Mouse (Mus musculus) MEL (cell line): Measurements from ENCODE around the gene Hnrnpf. TPM values are rescaled to one million over a fixed set of nuclear protein-coding genes. Genes with fewer than 3 reads are reported as not detected.

ENCODE experiments used
- DNase-seq: peaks from one replicate; pipeline ENCODE4 v3.0.0; 2011; ENCODE audit warnings: low read depth, low spot score
- H3K27ac ChIP-seq: 2 replicates; pipeline ENCODE4 v1.5.1; 2012; ENCODE audit warnings: low read depth, mild to moderate bottlenecking, control low read depth, low read length, moderate library complexity; ENCODE audit not compliant: control insufficient read depth
- H3K27me3 ChIP-seq, 2 experiments: fragments of 150-350 bp in 1 of 2; sonication (generic) in 1 of 2; 2 replicates each; pipeline ENCODE4 v1.6.1; 2012; ENCODE audit warnings: low read length in 2 of 2, mild to moderate bottlenecking in 2 of 2, improper control_type of control experiment in 1 of 2, moderate library complexity in 1 of 2; ENCODE audit not compliant: insufficient read depth in 2 of 2, control insufficient read depth in 1 of 2
- H3K36me3 ChIP-seq, 2 experiments: 2 replicates each; pipeline ENCODE4 v1.6.1; 2012 to 2014; ENCODE audit warnings: low read length in 2 of 2, improper control_type of control experiment in 1 of 2, inconsistent platforms in 1 of 2, mild to moderate bottlenecking in 1 of 2; ENCODE audit not compliant: insufficient read depth in 2 of 2, control insufficient read depth in 1 of 2
- H3K4me1 ChIP-seq, 2 experiments: fragments of 150-350 bp in 1 of 2; sonication (generic) in 1 of 2; 2 replicates each; pipeline ENCODE4 v1.6.1; 2012; ENCODE audit warnings: low read length in 2 of 2, improper control_type of control experiment in 1 of 2, mild to moderate bottlenecking in 1 of 2; ENCODE audit not compliant: insufficient read depth in 2 of 2, control insufficient read depth in 1 of 2
- H3K4me3 ChIP-seq, 2 experiments: fragments of 150-350 bp in 1 of 2; sonication (generic) in 1 of 2; 2 replicates each; pipeline ENCODE4 v1.5.1; 2012; ENCODE audit warnings: low read depth in 2 of 2, low read length in 2 of 2, mild to moderate bottlenecking in 2 of 2, moderate library complexity in 2 of 2, control low read depth in 1 of 2, improper control_type of control experiment in 1 of 2; ENCODE audit not compliant: control insufficient read depth in 1 of 2, insufficient read depth in 1 of 2
- H3K79me2 ChIP-seq: 2 replicates; pipeline ENCODE4 v1.6.1; 2012; ENCODE audit warnings: mild to moderate bottlenecking, low read length, moderate library complexity; ENCODE audit not compliant: control insufficient read depth, poor library complexity, insufficient read depth
- H3K9ac ChIP-seq: 2 replicates; pipeline ENCODE4 v1.6.1; 2012; ENCODE audit warnings: low read depth, mild to moderate bottlenecking, control low read depth, low read length, moderate library complexity; ENCODE audit not compliant: control insufficient read depth, poor library complexity, severe bottlenecking
- H3K9me3 ChIP-seq: fragments of 150-350 bp; sonication (generic); replicated peaks from 2 replicates; pipeline ENCODE4 v1.6.1; 2012; ENCODE audit warnings: mild to moderate bottlenecking, low read length, improper control_type of control experiment, moderate library complexity; ENCODE audit not compliant: insufficient read depth
- CHD1 ChIP-seq: IDR thresholded peaks from 2 replicates; pipeline ENCODE4 v1.6.1; 2012; ENCODE audit warnings: low read depth, mild to moderate bottlenecking, inconsistent platforms, low read length, improper control_type of control experiment
- CHD2 ChIP-seq: IDR thresholded peaks from 2 replicates; pipeline ENCODE4 v1.6.1; 2011; ENCODE audit warnings: low read length, improper control_type of control experiment
- E2F4 ChIP-seq: IDR thresholded peaks from 2 replicates; pipeline ENCODE4 v1.6.1; 2011; ENCODE audit warnings: low read depth, low read length, improper control_type of control experiment, borderline replicate concordance
- ELF1 ChIP-seq: IDR thresholded peaks from 2 replicates; pipeline ENCODE4 v1.6.1; 2014; ENCODE audit warnings: low read depth, mild to moderate bottlenecking, inconsistent platforms, low read length, improper control_type of control experiment, moderate library complexity
- EP300 ChIP-seq, 2 experiments: IDR thresholded peaks; 2 replicates each; pipeline ENCODE4 v1.6.1; 2011; ENCODE audit warnings: improper control_type of control experiment in 2 of 2, low read length in 2 of 2, low read depth in 1 of 2, mild to moderate bottlenecking in 1 of 2
- ETS1 ChIP-seq: IDR thresholded peaks from 2 replicates; pipeline ENCODE4 v1.6.1; 2012; ENCODE audit warnings: low read depth, mild to moderate bottlenecking, inconsistent platforms, low read length, improper control_type of control experiment, moderate library complexity
- GATA1 ChIP-seq: IDR thresholded peaks from 2 replicates; pipeline ENCODE4 v1.6.1; 2011; ENCODE audit warnings: low read depth, low read length, improper control_type of control experiment
- HCFC1 ChIP-seq: IDR thresholded peaks from 2 replicates; pipeline ENCODE4 v1.6.1; 2012; ENCODE audit warnings: low read depth, mild to moderate bottlenecking, inconsistent platforms, low read length, improper control_type of control experiment, moderate library complexity
- MAX ChIP-seq: IDR thresholded peaks from 2 replicates; pipeline ENCODE4 v1.6.1; 2011; ENCODE audit warnings: low read length, improper control_type of control experiment
- MAZ ChIP-seq: IDR thresholded peaks from 2 replicates; pipeline ENCODE4 v1.6.1; 2012; ENCODE audit warnings: low read depth, mild to moderate bottlenecking, inconsistent platforms, low read length, improper control_type of control experiment
- MXI1 ChIP-seq: IDR thresholded peaks from 2 replicates; pipeline ENCODE4 v1.6.1; 2011; ENCODE audit warnings: mild to moderate bottlenecking, low read depth, low read length, improper control_type of control experiment
- MYC ChIP-seq: IDR thresholded peaks from 2 replicates; pipeline ENCODE4 v1.6.1; 2011; ENCODE audit warnings: low read depth, mild to moderate bottlenecking, low read length, improper control_type of control experiment, moderate library complexity
- NELFE ChIP-seq: IDR thresholded peaks from 2 replicates; pipeline ENCODE4 v1.6.1; 2011; ENCODE audit warnings: low read depth, low read length, improper control_type of control experiment
- POLR2A ChIP-seq, 2 experiments: IDR thresholded peaks; 2 replicates each; pipeline ENCODE4 v1.6.1; 2011 to 2012; ENCODE audit warnings: low read length in 2 of 2, mild to moderate bottlenecking in 2 of 2, control low read depth in 1 of 2, improper control_type of control experiment in 1 of 2, low read depth in 1 of 2, moderate library complexity in 1 of 2; ENCODE audit not compliant: control insufficient read depth in 1 of 2, insufficient read depth in 1 of 2, poor library complexity in 1 of 2
- RCOR1 ChIP-seq: IDR thresholded peaks from 2 replicates; pipeline ENCODE4 v1.6.1; 2012; ENCODE audit warnings: low read depth, mild to moderate bottlenecking, inconsistent platforms, low read length, improper control_type of control experiment
- SIN3A ChIP-seq: IDR thresholded peaks from 2 replicates; pipeline ENCODE4 v1.6.1; 2012; ENCODE audit warnings: low read length, improper control_type of control experiment, inconsistent platforms
- TAL1 ChIP-seq: IDR thresholded peaks from 2 replicates; pipeline ENCODE4 v1.6.1; 2012; ENCODE audit warnings: mild to moderate bottlenecking, inconsistent platforms, low read length, moderate library complexity, mixed read lengths
- TBP ChIP-seq: IDR thresholded peaks from 2 replicates; pipeline ENCODE4 v1.8.0; 2011; ENCODE audit warnings: low read depth, low read length, improper control_type of control experiment
- TCF12 ChIP-seq: IDR thresholded peaks from 2 replicates; pipeline ENCODE4 v1.6.1; 2014; ENCODE audit warnings: low read depth, mild to moderate bottlenecking, inconsistent platforms, low read length, improper control_type of control experiment, moderate library complexity
- UBTF ChIP-seq: IDR thresholded peaks from 2 replicates; pipeline ENCODE4 v1.6.1; 2012; ENCODE audit warnings: low read depth, mild to moderate bottlenecking, inconsistent platforms, low read length, improper control_type of control experiment, moderate library complexity, borderline replicate concordance; ENCODE audit not compliant: insufficient read depth
- ZNF384 ChIP-seq: IDR thresholded peaks from 2 replicates; pipeline ENCODE4 v1.6.1; 2012; ENCODE audit warnings: low read depth, mild to moderate bottlenecking, inconsistent platforms, low read length, improper control_type of control experiment
- polyA plus RNA-seq, 2 experiments: library from polyadenylated mRNA; stranded (reverse) in 1 of 2; unstranded in 1 of 2; fragments of >175 nt in 1 of 2; fragments of >200 nt in 1 of 2; gene quantifications; 2 replicates each; pipeline versions ENCODE4 v1.2.1 to v1.2.4; 2012; ENCODE audit warnings: low replicate concordance in 2 of 2, low read depth in 1 of 2; ENCODE audit not compliant: insufficient read length in 2 of 2, insufficient read depth in 1 of 2, missing spikeins in 1 of 2
- total RNA-seq: library from RNA; depleted of rRNA; stranded (reverse); fragments of 300-350 nt; gene quantifications from 2 replicates; pipeline ENCODE4 v1.2.3, GENCODE M21; 2012; rRNA removed

The Hnrnpf gene
- 868 and 882 TPM in 2 replicates for total RNA-seq
- 1,000 to 10,000 TPM in 1 of 2 experiments, 100 to 1,000 TPM in 1; 722 to 2,287 TPM for polyA plus RNA-seq

DNA sequence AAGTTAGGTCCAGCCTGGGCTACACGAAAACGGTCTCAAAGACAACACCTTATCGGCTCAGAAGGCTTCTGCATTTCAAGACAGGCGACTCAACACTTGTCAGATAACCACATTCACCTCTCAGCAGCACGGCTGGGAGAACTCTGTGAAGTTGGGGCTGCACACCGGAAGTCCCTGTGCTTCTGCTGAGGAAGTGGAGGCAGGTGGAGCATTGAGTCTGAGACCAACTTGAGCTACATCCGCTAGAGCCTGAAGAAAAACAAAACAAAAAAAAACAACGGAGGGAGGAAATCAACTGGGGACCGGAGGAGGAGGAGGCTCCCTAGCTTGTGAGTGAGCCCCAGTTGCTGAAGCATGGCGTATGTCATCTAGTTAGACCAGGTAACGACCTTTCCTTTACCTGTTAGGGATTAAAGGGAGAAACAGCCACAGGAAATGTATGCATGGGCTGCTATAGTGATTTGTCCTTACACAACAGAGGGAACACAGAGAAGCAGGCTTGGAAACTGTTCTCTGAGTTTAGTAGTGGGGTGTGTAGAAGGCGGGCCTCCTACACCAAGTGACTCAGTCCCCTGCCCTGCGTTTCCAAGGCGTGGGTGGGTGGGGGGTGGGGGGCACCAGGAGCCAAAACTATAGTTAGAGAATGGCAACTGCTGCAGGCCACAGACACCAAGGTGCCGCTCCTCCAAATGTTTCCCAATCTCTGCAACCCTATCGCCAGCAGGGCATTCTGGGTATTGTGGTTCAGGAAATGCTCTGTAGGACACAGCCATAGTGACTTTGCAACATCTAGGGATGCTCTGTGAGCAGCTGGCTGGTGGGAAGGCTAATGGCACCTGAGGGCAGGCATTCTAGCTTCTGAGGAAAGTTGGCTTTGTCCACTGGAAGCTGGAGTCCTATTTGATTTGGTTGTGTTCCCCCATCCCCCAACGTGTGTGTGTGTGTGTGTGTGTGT lies at the start of gene Hnrnpf:
Gene Hnrnpf, plus strand, starts transcription at position 199 of the 955 bp plus-strand sequence.
- H3K27me3 ChIP-seq: no peaks in the 10 kb centered on the region
- H3K4me3 ChIP-seq: peak within 1 kb of the TSS; percentile 61 to 67
- DNase-seq: peak; percentile 96
- peaks cover 9 to 28% of the 10 kb centered on the region in 2 experiments for H3K4me1 ChIP-seq
- H3K79me2 ChIP-seq: peaks cover 33% of the 10 kb centered on the region
- TF ChIP-seq TCF12: peak; percentile 79
- TF ChIP-seq NELFE: 0 out of 2 replicates have a peak, but pooled peaks have one; percentile 9
- peak; percentile 83 for TF ChIP-seq SIN3A
- no peak for TF ChIP-seq E2F4
- peak; percentile 86 for TF ChIP-seq HCFC1
- peak; percentile 54; the same call in 1 of the 2 replicates for TF ChIP-seq CHD1
- peak; percentile 68 to 81 for TF ChIP-seq EP300 (IDR thresholded peaks at IDR 0.05; ENCODE audit: low read depth in 1 of 2, low read length in 2 of 2)
- peak; percentile 69 for TF ChIP-seq TAL1
- peak in 1 of 2 experiments; percentile 52; a peak in 1 of 4 replicates for TF ChIP-seq POLR2A (IDR thresholded peaks at IDR 0.05; ENCODE audit: control insufficient read depth in 1 of 2, insufficient read depth in 1 of 2, low read depth in 1 of 2, low read length in 2 of 2, poor library complexity in 1 of 2)
- TF ChIP-seq MAZ: no peak
- TF ChIP-seq ELF1: peak; percentile 83
- TF ChIP-seq GATA1: peak; percentile 85
- peak; percentile 66 for TF ChIP-seq ZNF384
- TF ChIP-seq MAX: peak; percentile 26
- TF ChIP-seq TBP: peak; percentile 59
- TF ChIP-seq ETS1: peak; percentile 81
- TF ChIP-seq CHD2: no peak
- no peak for TF ChIP-seq UBTF
- TF ChIP-seq RCOR1: peak; percentile 70
- TF ChIP-seq MYC: peak; percentile 51; the same call in 1 of the 2 replicates
- TF ChIP-seq MXI1: peak; percentile 39
- H3K9me3 ChIP-seq: no peaks in the 10 kb centered on the region
- peaks cover 0 to 36% of the 10 kb centered on the region in 2 experiments; a peak in 2 of 4 replicates for H3K36me3 ChIP-seq
- peak within 1 kb of the TSS; percentile 68 for H3K9ac ChIP-seq
- H3K27ac ChIP-seq: peak within 1 kb of the TSS; percentile 99
